Mouse (Mus musculus) cerebral cortex, adult 2 months (tissue): ENCODE results near the gene Alyref.

Source experiments
- WGBS: fragments of 180-500 bp; shearing (Covaris S2); methylation state at CpG from one replicate; pipeline ENCODE4 v1.1.7; 2018; 5-methylcytosine and 5-hydroxymethylcytosine counted together

Alyref gene

GRCm38 (mm10) chr11:120542376-120542775, 55.8 kb downstream of the Alyref start:
- 87% methylated on average over 6 of the region's 6 CpGs for WGBS
